ENCODE assay signal across 9 mouse cellular contexts in genomic region chr7:79935511-79936205, GRCm38 (mm10). TPM values are rescaled to one million over a fixed set of nuclear protein-coding genes. Genes with fewer than 3 reads are reported as not detected.
DNase-seq lines count a peak whose midpoint lies in the region; ATAC-seq lines count a peak whose summit lies in the region.
"Had no signal": no experiment of that assay in that cellular context is flagged by ENCODE, and none has a peak within 500 bp of the region (broad histone marks: within the 10 kb centered on the region; RNA-seq: fewer than 3 reads in every experiment).

No protein-coding gene starts in this region.

- no peaks in the 10 kb centered on the region for H3K9me3 ChIP-seq in forebrain, embryonic 16.5 days (ENCODE audit: control insufficient read depth, low read length)
- H3K9me3 ChIP-seq in limb, embryonic 11.5 days (ENCODE audit: control insufficient read depth, low read length): no peaks in the 10 kb centered on the region
- H3K9me3 ChIP-seq in stomach, embryonic 15.5 days: no peaks in the 10 kb centered on the region

- WGBS in forebrain, embryonic 16.5 days: 10% methylated on average over 19 of the region's 19 CpGs
- WGBS in limb, embryonic 11.5 days: 19% methylated on average over 19 of the region's 19 CpGs
- WGBS in stomach, embryonic 15.5 days: 12% methylated on average over 19 of the region's 19 CpGs

- DNase-seq in 3T3-L1 (ENCODE audit: low read depth, low spot score): peak; percentile 66
- DNase-seq in adrenal gland, postnatal 25 days: peak; percentile 50
- no peak for DNase-seq in limb, embryonic 11.5 days (ENCODE audit: low spot score)
- DNase-seq in mesoderm, embryonic 11.5 days (ENCODE audit: low read depth, low spot score): peak; percentile 7
- no peak for DNase-seq in layer of hippocampus, postnatal 36 days

- H3K27me3 ChIP-seq in forebrain, embryonic 16.5 days (replicated peaks; ENCODE audit: control insufficient read depth, insufficient read depth, low read length): no peaks in the 10 kb centered on the region
- no peaks in the 10 kb centered on the region for H3K27me3 ChIP-seq in limb, embryonic 11.5 days (ENCODE audit: control insufficient read depth, insufficient read depth, low read length)
- H3K27me3 ChIP-seq in stomach, embryonic 15.5 days (replicated peaks): no peaks in the 10 kb centered on the region
- H3K27me3 ChIP-seq: Patski had no signal

- H3K9ac ChIP-seq in forebrain, embryonic 16.5 days (replicated peaks; ENCODE audit: low read depth, low read length): peak overlapping the region; percentile 58
- peak overlapping the region; percentile 69 for H3K9ac ChIP-seq in limb, embryonic 11.5 days (ENCODE audit: low read length)
- peak overlapping the region; percentile 38; the same call in 1 of the 2 replicates for H3K9ac ChIP-seq in stomach, embryonic 15.5 days

- H3K4me1 ChIP-seq in forebrain, embryonic 16.5 days (replicated peaks; ENCODE audit: control insufficient read depth, insufficient read depth, low read length): peaks cover 11% of the 10 kb centered on the region
- H3K4me1 ChIP-seq in limb, embryonic 11.5 days (ENCODE audit: control insufficient read depth, insufficient read depth, low read length): no peaks in the 10 kb centered on the region
- peaks cover 12% of the 10 kb centered on the region; the same call in 1 of the 2 replicates for H3K4me1 ChIP-seq in stomach, embryonic 15.5 days

- peak overlapping the region; percentile 47 for H3K4me3 ChIP-seq in forebrain, embryonic 16.5 days (replicated peaks; ENCODE audit: low read length)
- H3K4me3 ChIP-seq in limb, embryonic 11.5 days (ENCODE audit: low read depth, low read length): peak overlapping the region; percentile 47
- H3K4me3 ChIP-seq in stomach, embryonic 15.5 days (replicated peaks): peak overlapping the region; percentile 66

- H3K27ac ChIP-seq in forebrain, embryonic 16.5 days (ENCODE audit: low read length): no peak overlapping the region
- H3K27ac ChIP-seq in limb, embryonic 11.5 days (replicated peaks; ENCODE audit: low read depth, low read length): no peak overlapping the region
- peak overlapping the region; percentile 69 for H3K27ac ChIP-seq in stomach, embryonic 15.5 days

- no peaks in the 10 kb centered on the region for H3K36me3 ChIP-seq in forebrain, embryonic 16.5 days (ENCODE audit: control insufficient read depth, insufficient read depth)
- H3K36me3 ChIP-seq in limb, embryonic 11.5 days (ENCODE audit: control insufficient read depth, insufficient read depth, low read length): no peaks in the 10 kb centered on the region
- no peaks in the 10 kb centered on the region for H3K36me3 ChIP-seq in stomach, embryonic 15.5 days

- peak; percentile 39; the same call in 1 of the 2 replicates for ATAC-seq in forebrain, embryonic 16.5 days
- peak; percentile 32 to 42; a peak in 1 of 4 replicates for ATAC-seq in hematopoietic stem cell, adult 5-6 weeks (replicated peaks in 1 of 2; ENCODE audit: insufficient read depth in 1 of 2, low FRiP score in 2 of 2, low TSS enrichment in 1 of 2, low read depth in 1 of 2, poor library complexity in 2 of 2, severe bottlenecking in 2 of 2)
- ATAC-seq in limb, embryonic 11.5 days (ENCODE audit: insufficient number of reproducible peaks, low FRiP score, low TSS enrichment, low read depth): no peak
- peak; percentile 66; the same call in 1 of the 2 replicates for ATAC-seq in stomach, embryonic 15.5 days (ENCODE audit: insufficient read depth, low FRiP score, low read depth)

- peak overlapping the region; percentile 58 for H3K4me2 ChIP-seq in forebrain, embryonic 16.5 days (ENCODE audit: low read length)
- H3K4me2 ChIP-seq in limb, embryonic 11.5 days (ENCODE audit: low read depth, severe bottlenecking): peak overlapping the region; percentile 65
- H3K4me2 ChIP-seq in stomach, embryonic 15.5 days: peak overlapping the region; percentile 82

RNA-seq across cellular contexts. Expression of gene Arpin, which starts 0.5 kb away (rescaled TPM):
- 16.1 and 23.5 TPM in 2 replicates for total RNA-seq in adrenal gland, postnatal 25 days (2021)
- 12.5 and 14.4 TPM in 2 replicates for polyA plus RNA-seq in forebrain, embryonic 16.5 days (2015; fragmentation: Nextera tagmentation; extraction: Ambion mirVana)
- total RNA-seq in hematopoietic stem cell, adult 5-6 weeks (2017): 0.35 and 1.1 TPM in 2 replicates
- 17.8 and 17.9 TPM in 2 replicates for polyA plus RNA-seq in limb, embryonic 11.5 days (2014; fragmentation: Nextera tagmentation; extraction: Ambion mirVana)
- 37.7 and 38.8 TPM in 2 replicates for polyA plus RNA-seq in stomach, embryonic 15.5 days (2015; fragmentation: Nextera tagmentation; extraction: Ambion mirVana)
- total RNA-seq in layer of hippocampus, postnatal 36 days (2021): 10 to 100 TPM; 12.0 to 13.4 TPM

RNA-seq across cellular contexts. Expression of gene Ap3s2, which starts 15.2 kb away (rescaled TPM):
- 23.8 and 34.0 TPM in 2 replicates for total RNA-seq in adrenal gland, postnatal 25 days (2021)
- 45.1 and 48.7 TPM in 2 replicates for polyA plus RNA-seq in forebrain, embryonic 16.5 days (2015; fragmentation: Nextera tagmentation; extraction: Ambion mirVana)
- total RNA-seq in hematopoietic stem cell, adult 5-6 weeks (2017): 8.4 and 9.6 TPM in 2 replicates
- polyA plus RNA-seq in limb, embryonic 11.5 days (2014; fragmentation: Nextera tagmentation; extraction: Ambion mirVana): 41.2 and 47.3 TPM in 2 replicates
- 27.1 and 30.8 TPM in 2 replicates for polyA plus RNA-seq in stomach, embryonic 15.5 days (2015; fragmentation: Nextera tagmentation; extraction: Ambion mirVana)
- 10 to 100 TPM; 47.4 to 49.6 TPM for total RNA-seq in layer of hippocampus, postnatal 36 days (2021)

Comparison
In these comparisons a context has a peak if more than half of its experiments do, and no peak if none do; other contexts are left out.
1. DNase-seq: peak in 3T3-L1 (single experiment), adrenal gland, postnatal 25 days (single experiment) and mesoderm, embryonic 11.5 days (single experiment); none in limb, embryonic 11.5 days (single experiment) and layer of hippocampus, postnatal 36 days (0 of 2).
2. Peak in every context shown above with its lines, with median percentiles within 50 percentile points of each other: H3K4me2 ChIP-seq, H3K4me3 ChIP-seq and H3K9ac ChIP-seq.